Mouse (Mus musculus) CH12.LX (cell line): ENCODE measurements around the gene Tubb1.

Source experiments
- MAX ChIP-seq: IDR thresholded peaks from 2 replicates; pipeline ENCODE4 v1.6.1; 2011; ENCODE audit warnings: low read length, improper control_type of control experiment
- POLR2AphosphoS2 ChIP-seq: IDR thresholded peaks from 2 replicates; pipeline ENCODE4 v1.6.1; 2011; ENCODE audit warnings: low read depth, low read length, improper control_type of control experiment

- TF ChIP-seq MAX, result no peak
- TF ChIP-seq POLR2AphosphoS2, result no peak
Observed at GRCm38 (mm10) chr2:174436916-174437696, 13.4 kb upstream of the Tubb1 start.
